In the genomic region with DNA sequence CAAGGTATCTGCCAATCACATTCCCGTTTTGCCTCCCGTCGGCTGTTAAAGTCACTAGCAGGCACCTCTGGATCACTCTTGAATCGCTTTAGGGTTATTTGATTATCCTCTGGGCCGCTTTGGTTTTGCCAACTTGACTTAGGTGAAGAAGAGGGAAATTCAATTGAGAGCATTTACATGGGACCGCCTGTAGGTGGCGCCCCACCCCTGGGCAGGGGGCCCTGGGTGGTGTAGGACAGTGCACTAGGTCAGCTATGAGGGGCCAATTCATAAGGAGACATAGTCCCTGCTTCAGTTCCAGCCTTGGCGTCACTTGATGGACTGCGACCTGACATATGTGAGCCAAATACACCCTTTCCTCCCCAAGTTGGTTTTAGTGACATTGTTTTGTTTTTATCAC, we compare ENCODE assay signal across 8 mouse cellular contexts. TPM values are rescaled to one million over a fixed set of nuclear protein-coding genes. Genes with fewer than 3 reads are reported as not detected.
DNase-seq lines count a peak whose midpoint lies in the region; ATAC-seq and TF ChIP-seq lines count a peak whose summit lies in the region.

No protein-coding gene starts in this region.

- DNase-seq in hindbrain, embryonic 10.5 days (ENCODE audit: low spot score) = peak; percentile 26
- peak; percentile 52 for DNase-seq in CD4-positive helper T cell, adult 2 months (ENCODE audit: low read depth, low spot score)
- DNase-seq in adrenal gland, adult 2 months = peak; percentile 49
- no peak for DNase-seq in liver, embryonic 14.5 days (ENCODE audit: low read depth in 3 of 3, low spot score in 3 of 3)
- DNase-seq in spleen, postnatal 4 days (ENCODE audit: low spot score in 2 of 2) = peak; percentile 60 to 89
- no peak for DNase-seq in layer of hippocampus, adult 8-10 months (ENCODE audit: low spot score in 2 of 2)
- no peak for DNase-seq in c-Kit-positive CD71-positive TER-119-positive erythroid progenitor cells, embryonic 14.5 days (ENCODE audit: low spot score)

- no peaks in the 10 kb centered on the region for H3K4me1 ChIP-seq in hindbrain, embryonic 10.5 days (replicated peaks)
- H3K4me1 ChIP-seq in hindbrain, embryonic 13.5 days (replicated peaks) = no peaks in the 10 kb centered on the region
- no peaks in the 10 kb centered on the region for H3K4me1 ChIP-seq in liver, embryonic 14.5 days (replicated peaks; ENCODE audit: control insufficient read depth in 2 of 2, insufficient read depth in 2 of 2, low read length in 1 of 2)

- no peak overlapping the region for H3K27ac ChIP-seq in hindbrain, embryonic 10.5 days
- no peak overlapping the region for H3K27ac ChIP-seq in hindbrain, embryonic 13.5 days
- no peak overlapping the region for H3K27ac ChIP-seq in liver, embryonic 14.5 days

- H3K9ac ChIP-seq in hindbrain, embryonic 13.5 days = no peak overlapping the region
- no peak overlapping the region for H3K9ac ChIP-seq in liver, embryonic 14.5 days (replicated peaks)

- no peaks in the 10 kb centered on the region for H3K27me3 ChIP-seq in hindbrain, embryonic 10.5 days (ENCODE audit: insufficient read depth, poor library complexity, severe bottlenecking)
- H3K27me3 ChIP-seq in hindbrain, embryonic 13.5 days = no peaks in the 10 kb centered on the region
- no peaks in the 10 kb centered on the region for H3K27me3 ChIP-seq in liver, embryonic 14.5 days (ENCODE audit: control insufficient read depth, insufficient read depth, low read length)

- H3K4me3 ChIP-seq in hindbrain, embryonic 10.5 days = no peak overlapping the region
- no peak overlapping the region for H3K4me3 ChIP-seq in hindbrain, embryonic 13.5 days
- H3K4me3 ChIP-seq in liver, embryonic 14.5 days (ENCODE audit: insufficient read depth in 1 of 2, low read depth in 2 of 2, low read length in 2 of 2) = no peak overlapping the region

- H3K4me2 ChIP-seq in hindbrain, embryonic 13.5 days = no peak overlapping the region
- H3K4me2 ChIP-seq in liver, embryonic 14.5 days (ENCODE audit: low read depth) = no peak overlapping the region

- peak; percentile 81 for TF ChIP-seq CTCF in liver, embryonic 14.5 days (IDR thresholded peaks at IDR 0.05; ENCODE audit: low read depth)

- H3K9me3 ChIP-seq in hindbrain, embryonic 10.5 days = no peaks in the 10 kb centered on the region
- 0 out of 2 replicates have a peak, but pooled peaks cover 5% of the 10 kb centered on the region for H3K9me3 ChIP-seq in hindbrain, embryonic 13.5 days
- H3K9me3 ChIP-seq in liver, embryonic 14.5 days (ENCODE audit: control insufficient read depth, low read length) = no peaks in the 10 kb centered on the region

- no peak for TF ChIP-seq EP300 in liver, embryonic 14.5 days (IDR thresholded peaks at IDR 0.05; ENCODE audit: low read depth)

- H3K36me3 ChIP-seq in hindbrain, embryonic 10.5 days = no peaks in the 10 kb centered on the region
- no peaks in the 10 kb centered on the region for H3K36me3 ChIP-seq in hindbrain, embryonic 13.5 days
- H3K36me3 ChIP-seq in liver, embryonic 14.5 days (replicated peaks; ENCODE audit: control insufficient read depth, insufficient read depth, low read depth) = no peaks in the 10 kb centered on the region

- WGBS in hindbrain, embryonic 10.5 days = 52% methylated on average over 9 of the region's 9 CpGs
- 52% methylated on average over 9 of the region's 9 CpGs for WGBS in hindbrain, embryonic 13.5 days
- WGBS in liver, embryonic 14.5 days (ENCODE audit: insufficient replicate concordance) = 25% methylated on average over 9 of the region's 9 CpGs

- ATAC-seq in hindbrain, embryonic 13.5 days (ENCODE audit: low FRiP score) = no peak
- no peak for ATAC-seq in liver, embryonic 14.5 days (ENCODE audit: insufficient read depth)

RNA-seq across cellular contexts. Expression of a gene that starts 10.0 kb away (rescaled TPM):
- polyA plus RNA-seq in hindbrain, embryonic 10.5 days (2016; fragmentation: Nextera tagmentation; extraction: Ambion mirVana) = 3.4 and 3.5 TPM in 2 replicates
- polyA plus RNA-seq in hindbrain, embryonic 13.5 days (2015; fragmentation: Nextera tagmentation; extraction: Ambion mirVana) = 4.2 and 4.5 TPM in 2 replicates
- total RNA-seq in adrenal gland, adult 2 months (2021) = 10 to 100 TPM; 17.9 to 25.7 TPM
- polyA plus RNA-seq in adrenal gland, adult 2 months (2012; rRNA removed) = 27.5 and 30.1 TPM in 2 replicates
- polyA plus RNA-seq in liver, embryonic 14.5 days (2012; rRNA removed) = 7.8 and 8.2 TPM in 2 replicates
- 5.7 TPM in 2 replicates for polyA plus RNA-seq in liver, embryonic 14.5 days (2014; fragmentation: Nextera tagmentation; extraction: Ambion mirVana)
- 10 to 100 TPM in 3 of 4 experiments, 1 to 10 TPM in 1; 7.2 to 11.4 (median 10.5) TPM for total RNA-seq in layer of hippocampus, adult 8-10 months (2022)

RNA-seq across cellular contexts. Expression of a gene that starts 10.1 kb away (rescaled TPM):
- polyA plus RNA-seq in hindbrain, embryonic 10.5 days (2016; fragmentation: Nextera tagmentation; extraction: Ambion mirVana) = 5.0 and 5.9 TPM in 2 replicates
- polyA plus RNA-seq in hindbrain, embryonic 13.5 days (2015; fragmentation: Nextera tagmentation; extraction: Ambion mirVana) = 7.2 and 8.7 TPM in 2 replicates
- 10 to 100 TPM in 1 of 2 experiments, 1 to 10 TPM in 1; 7.1 to 11.1 TPM for total RNA-seq in adrenal gland, adult 2 months (2021)
- 0.60 and 0.88 TPM in 2 replicates for polyA plus RNA-seq in adrenal gland, adult 2 months (2012; rRNA removed)
- 0.34 and 0.36 TPM in 2 replicates for polyA plus RNA-seq in liver, embryonic 14.5 days (2012; rRNA removed)
- polyA plus RNA-seq in liver, embryonic 14.5 days (2014; fragmentation: Nextera tagmentation; extraction: Ambion mirVana) = 0.63 and 1.0 TPM in 2 replicates
- total RNA-seq in layer of hippocampus, adult 8-10 months (2022) = 10 to 100 TPM; 18.3 to 26.9 (median 20.8) TPM

Comparison
In these comparisons a context has a peak if more than half of its experiments do, and no peak if none do; other contexts are left out.
1. DNase-seq: peak in hindbrain, embryonic 10.5 days (single experiment), CD4-positive helper T cell, adult 2 months (single experiment), adrenal gland, adult 2 months (single experiment) and spleen, postnatal 4 days (2 of 2); none in liver, embryonic 14.5 days (0 of 3), layer of hippocampus, adult 8-10 months (0 of 2) and c-Kit-positive CD71-positive TER-119-positive erythroid progenitor cells, embryonic 14.5 days (single experiment).